Mouse (Mus musculus): ENCODE results near the gene Pfn4. TPM values are rescaled to one million over a fixed set of nuclear protein-coding genes. Genes with fewer than 3 reads are reported as not detected.
"Not testable (repeated sequence)": the region's sequence is repeated elsewhere in the genome, so short reads cannot be mapped to it uniquely, and the experiment has no call there.

Gene Pfn4
- polyA plus RNA-seq, 1 experiment from 2014 or later: 1.2 TPM

DNA sequence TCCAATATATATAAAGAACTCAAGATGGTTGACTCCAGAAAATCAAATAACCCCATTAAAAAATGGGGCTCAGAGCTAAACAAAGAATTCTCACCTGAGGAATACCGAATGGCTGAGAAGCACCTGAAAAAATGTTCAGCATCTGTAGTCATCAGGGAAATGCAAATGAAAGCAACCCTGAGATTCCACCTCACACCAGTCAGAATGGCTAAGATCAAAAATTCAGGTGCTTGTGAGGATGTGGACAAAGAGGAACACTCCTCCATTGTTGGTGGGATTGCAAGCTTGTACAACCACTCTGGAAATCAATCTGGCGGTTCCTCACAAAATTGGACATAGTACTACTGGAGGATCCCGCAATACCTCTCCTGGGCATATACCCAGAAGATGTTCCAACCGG, 14.4 kb upstream of the Pfn4 start:
- not testable (repeated sequence) for H3K9ac ChIP-seq; H3K27ac ChIP-seq; H3K4me3 ChIP-seq (replicated peaks); H3K27me3 ChIP-seq; H3K9me3 ChIP-seq (replicated peaks); H3K4me2 ChIP-seq; H3K36me3 ChIP-seq; H3K4me1 ChIP-seq (replicated peaks); DNase-seq; ATAC-seq (ENCODE audit: low read depth)
- WGBS (ENCODE audit: insufficient replicate concordance): 76% methylated on average over 4 of the region's 4 CpGs

- Histone ChIP-seq H3K9ac (no peak overlapping the region), H3K27ac (no peak overlapping the region), H3K36me3 (no peaks in the 10 kb centered on the region), H3K4me1 (replicated peaks) (no peaks in the 10 kb centered on the region), H3K4me2 (no peak overlapping the region), H3K9me3 (replicated peaks) (no peaks in the 10 kb centered on the region), H3K27me3 (no peaks in the 10 kb centered on the region), H3K4me3 (replicated peaks) (no peak overlapping the region)
- DNase-seq (no peak), ATAC-seq (ENCODE audit: low read depth) (no peak)
- 70% methylated on average over 1 of the region's 1 CpGs for whole genome bisulfite sequencing (ENCODE audit: insufficient replicate concordance)
Measured at GRCm38 (mm10) chr12:4757060-4757459, 11.8 kb upstream of the Pfn4 start.

DNA sequence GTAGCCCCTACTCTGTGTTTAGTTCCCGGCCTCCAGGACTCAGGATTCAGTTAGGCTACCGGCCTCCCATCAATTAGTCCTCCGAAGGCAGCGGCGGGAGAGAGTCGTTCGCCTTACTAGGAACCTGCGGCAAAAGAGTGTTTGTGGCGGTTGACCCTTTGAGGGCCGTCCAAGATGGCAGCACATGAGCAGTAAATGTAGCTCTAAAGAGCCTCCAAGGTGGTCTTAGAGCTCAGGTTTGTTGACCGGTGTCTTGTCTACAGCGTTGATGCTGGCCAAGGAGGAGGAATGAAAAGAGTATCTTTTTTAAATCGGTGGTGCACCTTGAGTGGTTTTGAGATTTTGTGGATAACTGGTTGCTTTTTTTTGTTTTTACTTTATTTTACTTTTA, 506 bp downstream of the Pfn4 start:
- Histone ChIP-seq H3K27ac (no peak overlapping the region), H3K9me3 (replicated peaks) (no peaks in the 10 kb centered on the region), H3K4me1 (replicated peaks) (peaks cover 10% of the 10 kb centered on the region; the same call in 1 of the 2 replicates), H3K9ac (peak overlapping the region; percentile 84), H3K36me3 (no peaks in the 10 kb centered on the region), H3K27me3 (no peaks in the 10 kb centered on the region), H3K4me2 (peak overlapping the region; percentile 82), H3K4me3 (replicated peaks) (peak overlapping the region; percentile 76)
- WGBS (ENCODE audit: insufficient replicate concordance): 16% methylated on average over 13 of the region's 13 CpGs
- ATAC-seq (ENCODE audit: low read depth) (no peak; the same call in 1 of the 2 replicates), DNase-seq (no peak)

- Histone ChIP-seq H3K9ac (peak overlapping the region; percentile 33; the same call in 1 of the 2 replicates), H3K27ac (peak overlapping the region; percentile 73), H3K9me3 (replicated peaks) (no peaks in the 10 kb centered on the region), H3K4me1 (replicated peaks) (peaks cover 18% of the 10 kb centered on the region), H3K27me3 (no peaks in the 10 kb centered on the region), H3K4me2 (peak overlapping the region; percentile 49), H3K36me3 (no peaks in the 10 kb centered on the region), H3K4me3 (replicated peaks) (no peak overlapping the region; the same call in 1 of the 2 replicates)
- DNase-seq (no peak), ATAC-seq (ENCODE audit: low read depth) (peak; percentile 91)
- 29% methylated on average over 8 of the region's 8 CpGs for WGBS (ENCODE audit: insufficient replicate concordance)
Measured at GRCm38 (mm10) chr12:4774895-4775587, 6.2 kb downstream of the Pfn4 start.

GRCm38 (mm10) chr12:4775588-4775949, 6.7 kb downstream of the Pfn4 start:
- no peak overlapping the region; the same call in 1 of the 2 replicates for H3K4me3 ChIP-seq (replicated peaks)
- H3K27ac ChIP-seq: peak overlapping the region; percentile 73
- no peaks in the 10 kb centered on the region for H3K36me3 ChIP-seq
- peaks cover 18% of the 10 kb centered on the region for H3K4me1 ChIP-seq (replicated peaks)
- H3K9ac ChIP-seq: peak overlapping the region; percentile 26; the same call in 1 of the 2 replicates
- WGBS (ENCODE audit: insufficient replicate concordance): 29% methylated on average over 9 of the region's 9 CpGs
- H3K9me3 ChIP-seq (replicated peaks): no peaks in the 10 kb centered on the region
- no peaks in the 10 kb centered on the region for H3K27me3 ChIP-seq
- peak; percentile 56 for ATAC-seq (ENCODE audit: low read depth)
- peak overlapping the region; percentile 49 for H3K4me2 ChIP-seq
- DNase-seq: no peak

GRCm38 (mm10) chr12:4777734-4778133, 8.9 kb downstream of the Pfn4 start:
- H3K4me3 ChIP-seq (replicated peaks): no peak overlapping the region
- WGBS (ENCODE audit: insufficient replicate concordance): 80% methylated on average over 6 of the region's 6 CpGs
- no peak overlapping the region for H3K4me2 ChIP-seq
- no peak overlapping the region for H3K27ac ChIP-seq
- H3K9me3 ChIP-seq (replicated peaks): no peaks in the 10 kb centered on the region
- DNase-seq: no peak
- no peak for ATAC-seq (ENCODE audit: low read depth)
- no peaks in the 10 kb centered on the region for H3K36me3 ChIP-seq
- H3K9ac ChIP-seq: no peak overlapping the region
- H3K4me1 ChIP-seq (replicated peaks): peaks cover 18% of the 10 kb centered on the region
- H3K27me3 ChIP-seq: no peaks in the 10 kb centered on the region

DNA sequence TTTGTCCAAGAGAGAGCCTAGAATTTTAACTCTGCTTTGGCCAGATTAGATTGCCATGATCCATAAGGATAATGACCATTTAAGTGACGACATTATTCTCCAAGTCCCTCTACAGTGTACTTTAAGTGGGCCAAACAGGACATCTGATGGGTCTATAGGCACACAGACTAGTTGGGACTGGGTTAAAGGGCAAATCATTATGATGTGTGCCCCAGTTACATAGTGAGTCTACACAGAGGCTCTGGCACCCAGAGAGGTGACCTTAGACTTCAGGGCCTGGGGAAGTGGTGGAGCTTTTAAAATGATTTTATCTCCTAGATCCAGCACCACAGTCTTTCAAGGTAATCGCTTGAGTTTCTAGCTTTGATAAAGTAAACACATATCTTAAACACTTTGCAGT, 11.4 kb downstream of the Pfn4 start:
- no peaks in the 10 kb centered on the region for H3K27me3 ChIP-seq
- 46% methylated on average over 2 of the region's 2 CpGs for WGBS (ENCODE audit: insufficient replicate concordance)
- no peak overlapping the region for H3K9ac ChIP-seq
- H3K4me1 ChIP-seq (replicated peaks): peaks cover 11% of the 10 kb centered on the region
- H3K4me2 ChIP-seq: no peak overlapping the region
- no peak overlapping the region for H3K4me3 ChIP-seq (replicated peaks)
- no peak overlapping the region for H3K27ac ChIP-seq
- ATAC-seq (ENCODE audit: low read depth) (no peak), DNase-seq (no peak)
- H3K9me3 ChIP-seq (replicated peaks): no peaks in the 10 kb centered on the region
- H3K36me3 ChIP-seq: no peaks in the 10 kb centered on the region

GRCm38 (mm10) chr12:4781270-4781669, 12.4 kb downstream of the Pfn4 start:
- H3K27ac ChIP-seq: no peak overlapping the region
- H3K4me2 ChIP-seq: no peak overlapping the region
- 0 out of 2 replicates have a peak, but pooled peaks cover 3% of the 10 kb centered on the region for H3K4me1 ChIP-seq (replicated peaks)
- 59% methylated on average over 1 of the region's 1 CpGs for WGBS (ENCODE audit: insufficient replicate concordance)
- ATAC-seq (ENCODE audit: low read depth) (peak; percentile 43; the same call in 1 of the 2 replicates), DNase-seq (no peak)
- H3K27me3 ChIP-seq: no peaks in the 10 kb centered on the region
- H3K9ac ChIP-seq: no peak overlapping the region
- H3K36me3 ChIP-seq: no peaks in the 10 kb centered on the region
- no peaks in the 10 kb centered on the region for H3K9me3 ChIP-seq (replicated peaks)
- no peak overlapping the region for H3K4me3 ChIP-seq (replicated peaks)

DNA sequence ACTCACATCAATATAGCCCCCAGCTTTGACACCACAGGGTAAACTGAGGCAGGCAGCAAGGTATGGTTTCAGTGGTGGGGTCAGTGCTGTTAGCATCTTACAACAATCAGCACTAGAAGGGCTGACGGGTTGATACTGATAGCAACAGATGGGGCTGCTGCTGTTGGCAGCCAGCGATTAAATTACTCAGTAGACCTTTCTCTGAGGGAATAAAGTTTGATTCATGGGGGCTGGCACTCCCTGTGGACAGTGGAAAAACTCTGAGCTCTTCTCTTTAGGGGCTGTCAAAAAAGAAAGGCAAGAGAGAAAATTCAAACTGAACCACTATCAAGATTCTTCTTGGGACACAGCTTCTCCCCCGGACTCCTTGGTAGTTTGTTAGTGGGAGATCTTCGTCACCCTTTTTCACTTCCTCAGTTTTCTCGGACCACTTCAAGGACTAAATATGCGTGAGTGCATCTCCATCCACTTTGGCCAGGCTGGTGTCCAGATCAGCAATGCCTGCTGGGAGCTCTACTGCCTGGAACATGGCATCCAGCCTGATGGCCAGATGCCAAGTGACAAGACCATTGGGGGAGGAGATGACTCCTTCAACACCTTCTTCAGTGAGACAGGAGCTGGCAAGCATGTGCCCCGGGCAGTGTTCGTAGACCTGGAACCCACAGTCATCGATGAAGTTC, 13.0 kb downstream of the Pfn4 start:
- ATAC-seq (ENCODE audit: low read depth); H3K9ac ChIP-seq: not testable (repeated sequence)
- WGBS (ENCODE audit: insufficient replicate concordance): 74% methylated on average over 9 of the region's 9 CpGs

DNA sequence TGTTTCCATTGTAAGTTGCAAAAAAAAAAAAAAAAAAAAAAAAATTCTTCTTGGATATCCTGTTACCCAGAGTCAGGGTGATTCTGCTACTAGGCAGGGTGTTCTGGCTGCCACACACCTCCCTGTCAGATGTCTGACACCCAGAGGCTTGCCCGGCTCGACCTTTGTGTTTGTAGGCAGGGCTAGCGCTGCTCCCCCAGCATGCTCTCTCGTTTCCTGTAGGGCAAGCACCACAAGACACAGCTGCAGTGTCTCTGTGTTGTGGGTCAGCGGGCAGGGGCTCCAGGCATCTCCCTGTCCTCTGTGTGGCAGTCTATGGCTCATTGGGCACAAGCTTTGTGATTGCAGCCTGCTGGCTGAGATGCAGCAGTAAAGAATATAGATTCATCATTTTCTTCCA, 14.8 kb downstream of the Pfn4 start:
- WGBS (ENCODE audit: insufficient replicate concordance): 60% methylated on average over 5 of the region's 5 CpGs
- Histone ChIP-seq H3K4me3 (replicated peaks) (no peak overlapping the region), H3K4me2 (no peak overlapping the region), H3K4me1 (replicated peaks) (0 out of 2 replicates have a peak, but pooled peaks cover under 1% of the 10 kb centered on the region), H3K9me3 (replicated peaks) (no peaks in the 10 kb centered on the region), H3K27me3 (no peaks in the 10 kb centered on the region), H3K27ac (no peak overlapping the region), H3K9ac (no peak overlapping the region), H3K36me3 (no peaks in the 10 kb centered on the region)
- ATAC-seq (ENCODE audit: low read depth) (no peak), DNase-seq (no peak)

More for the DNA sequence above, 13.0 kb downstream of the Pfn4 start:
- H3K27me3 ChIP-seq; H3K27ac ChIP-seq; H3K36me3 ChIP-seq; DNase-seq; H3K4me1 ChIP-seq (replicated peaks); H3K4me2 ChIP-seq; H3K9me3 ChIP-seq (replicated peaks); H3K4me3 ChIP-seq (replicated peaks): not testable (repeated sequence)

DNA sequence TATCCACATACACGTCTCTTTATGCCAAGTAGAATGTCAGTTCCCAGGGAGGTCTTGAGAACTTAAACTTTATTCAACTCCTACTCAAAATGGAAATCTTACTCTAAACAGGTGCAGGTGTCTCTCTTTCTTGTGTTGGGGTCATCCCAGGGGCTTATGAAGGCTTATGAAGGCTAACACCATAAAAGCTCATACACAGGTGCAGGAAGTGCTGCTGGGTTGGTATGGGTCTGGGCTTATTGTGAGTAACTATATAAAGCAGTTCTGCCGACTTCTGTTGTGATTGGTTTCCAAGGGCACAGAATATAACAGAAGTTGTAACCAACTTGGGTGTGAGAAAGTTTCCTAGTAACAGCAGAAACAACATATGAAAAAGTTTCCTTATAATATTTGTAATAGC, 15.6 kb downstream of the Pfn4 start:
- no peak overlapping the region for H3K4me3 ChIP-seq (replicated peaks)
- no peaks in the 10 kb centered on the region for H3K36me3 ChIP-seq
- no peaks in the 10 kb centered on the region for H3K4me1 ChIP-seq (replicated peaks)
- WGBS (ENCODE audit: insufficient replicate concordance): 51% methylated on average over 2 of the region's 2 CpGs
- H3K27me3 ChIP-seq: no peaks in the 10 kb centered on the region
- H3K4me2 ChIP-seq: no peak overlapping the region
- H3K27ac ChIP-seq: no peak overlapping the region
- no peak overlapping the region for H3K9ac ChIP-seq
- DNase-seq (no peak), ATAC-seq (ENCODE audit: low read depth) (no peak)
- no peaks in the 10 kb centered on the region for H3K9me3 ChIP-seq (replicated peaks)

- H3K27me3 ChIP-seq; H3K9me3 ChIP-seq (replicated peaks); H3K9ac ChIP-seq; H3K4me3 ChIP-seq (replicated peaks); H3K4me2 ChIP-seq; H3K4me1 ChIP-seq (replicated peaks); ATAC-seq (ENCODE audit: low read depth); H3K27ac ChIP-seq; DNase-seq; H3K36me3 ChIP-seq: not testable (repeated sequence)
- 87% methylated on average over 25 of the region's 25 CpGs for WGBS (ENCODE audit: insufficient replicate concordance)
Measured at GRCm38 (mm10) chr12:4788128-4788527, 19.3 kb downstream of the Pfn4 start.

Data from liver, embryonic 13.5 days (tissue).